Mouse (Mus musculus) ES-E14 (cell line): ENCODE results near the gene 2210011C24Rik.

Experiments
- HCFC1 ChIP-seq: IDR thresholded peaks from 2 replicates; pipeline ENCODE4 v1.6.1; 2012; ENCODE audit warnings: low read length, inconsistent platforms, borderline replicate concordance; ENCODE audit not compliant: insufficient read depth
- MAFK ChIP-seq: IDR thresholded peaks from 2 replicates; pipeline ENCODE4 v1.6.1; 2014; ENCODE audit warnings: mild to moderate bottlenecking, low read depth, low read length, inconsistent platforms; ENCODE audit not compliant: insufficient read depth

DNA sequence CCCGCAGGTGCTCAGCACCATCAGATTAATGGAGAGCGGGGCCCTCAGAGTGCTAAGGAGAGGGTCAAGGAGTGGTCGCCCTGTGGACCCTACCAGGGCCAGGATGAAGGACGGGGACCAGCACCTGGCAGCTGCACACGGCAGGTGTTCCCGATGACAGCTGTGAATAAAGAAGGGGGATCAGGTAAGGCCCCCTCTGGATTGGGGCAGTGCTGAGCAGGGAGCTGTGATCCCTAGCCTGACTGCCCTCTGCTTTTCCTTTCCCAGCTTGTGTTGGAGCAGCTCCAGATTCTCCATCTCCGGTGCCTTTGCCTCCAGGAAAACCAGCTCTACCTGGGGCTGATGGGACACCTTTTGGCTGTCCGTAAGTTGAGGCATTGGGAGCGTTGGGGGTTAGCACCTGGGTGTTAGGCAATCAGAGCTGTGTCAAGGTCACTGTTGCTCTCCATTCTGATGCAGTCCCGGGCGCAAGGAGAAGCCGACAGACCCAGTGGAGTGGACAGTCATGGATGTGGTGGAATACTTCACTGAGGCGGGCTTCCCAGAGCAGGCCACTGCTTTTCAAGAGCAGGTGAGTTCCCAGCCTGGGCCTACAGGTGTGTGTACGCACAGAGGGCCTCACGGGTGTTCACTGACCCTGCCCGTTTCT, 12.8 kb downstream of the 2210011C24Rik start:
- no peak for TF ChIP-seq HCFC1
- no peak for TF ChIP-seq MAFK
